Mouse (Mus musculus) kidney, postnatal 4 days (tissue): ENCODE results near the gene Gata2.
A peak's percentile ranks its signal among the peaks of the same experiment; 100 is the strongest.
"Not testable (repeated sequence)": the region's sequence is repeated elsewhere in the genome, so short reads cannot be mapped to it uniquely, and the experiment has no call there.

Source experiments
- DNase-seq, 2 experiments: peaks; one replicate each; pipeline ENCODE4 v3.0.0; 2021; ENCODE audit warnings: mixed read lengths in 2 of 2

Gene Gata2

DNA sequence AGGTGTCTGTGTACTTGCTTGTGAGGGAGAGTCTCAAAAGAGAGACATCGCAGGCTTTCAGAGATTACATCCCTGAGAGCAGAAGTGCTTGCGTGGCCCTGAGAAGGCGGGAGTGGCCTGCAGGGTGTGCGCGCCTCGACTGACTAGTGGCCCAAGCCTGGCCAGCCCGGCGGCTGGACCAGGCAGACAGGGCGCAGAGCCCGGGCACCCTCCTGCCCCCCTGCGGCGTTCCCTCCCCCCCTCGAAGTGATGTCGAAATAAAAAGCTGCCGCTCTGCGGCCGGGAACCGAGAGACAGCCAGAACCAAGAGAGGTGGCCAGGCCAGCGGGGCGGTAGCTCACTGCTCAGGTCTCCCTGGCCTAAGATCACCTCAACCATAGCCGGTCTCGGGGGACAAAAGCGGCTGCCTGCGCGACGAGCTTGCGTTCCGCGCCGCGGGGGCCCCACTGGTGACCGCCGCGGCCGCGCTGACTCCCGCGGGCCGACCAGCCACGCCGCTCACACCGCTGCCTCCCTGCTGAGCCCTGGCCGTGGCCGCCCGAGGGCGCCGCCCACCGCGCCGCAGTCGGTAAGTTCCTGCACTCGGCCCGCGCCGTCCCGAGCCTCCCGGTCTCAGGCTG is at the start of gene Gata2:
Gene Gata2, plus strand, starts transcription at position 459 of the 620 bp plus-strand sequence.
- DNase-seq = peak; percentile 64 to 76

DNA sequence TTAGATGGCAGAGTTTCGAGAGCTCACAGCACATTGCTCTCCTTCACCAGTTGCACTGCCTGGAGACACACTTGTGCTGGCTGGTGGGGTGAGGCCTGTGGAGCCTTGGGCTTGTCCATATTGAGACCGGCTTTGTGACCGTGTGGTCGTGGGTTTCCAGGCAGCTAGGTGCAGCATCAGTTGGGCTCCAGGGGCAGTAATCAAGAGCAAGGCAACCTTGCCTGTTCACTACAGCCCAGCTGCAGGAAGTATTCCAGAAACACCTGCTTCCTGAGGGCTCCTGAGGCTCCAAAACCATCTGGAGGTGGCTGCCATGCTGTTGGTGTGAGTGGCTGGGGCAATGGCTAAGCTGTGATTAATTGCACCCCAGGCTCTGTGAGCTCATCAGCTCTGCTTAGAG is 47.9 kb upstream of the Gata2 start:
- DNase-seq = no peak

DNA sequence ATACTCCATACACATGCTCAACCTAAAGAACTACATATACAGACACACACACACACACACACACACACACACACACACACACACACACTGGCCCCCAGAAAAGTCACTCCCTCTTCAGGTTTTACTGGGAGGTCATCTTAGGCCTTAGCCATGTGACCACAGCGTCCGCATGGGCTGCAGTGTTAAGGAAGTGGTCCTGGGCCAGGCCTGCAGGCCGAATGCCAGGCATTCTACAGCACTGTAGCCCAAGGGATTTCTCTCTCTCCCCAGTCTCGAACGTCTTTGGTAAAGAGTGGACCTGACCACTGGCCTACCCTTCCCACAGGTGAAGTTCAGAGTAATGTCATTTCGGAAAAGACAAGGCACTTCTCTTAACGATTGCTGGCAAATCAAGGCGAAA is 47.1 kb upstream of the Gata2 start:
- DNase-seq = peak in 1 of 2 experiments; percentile 42

DNA sequence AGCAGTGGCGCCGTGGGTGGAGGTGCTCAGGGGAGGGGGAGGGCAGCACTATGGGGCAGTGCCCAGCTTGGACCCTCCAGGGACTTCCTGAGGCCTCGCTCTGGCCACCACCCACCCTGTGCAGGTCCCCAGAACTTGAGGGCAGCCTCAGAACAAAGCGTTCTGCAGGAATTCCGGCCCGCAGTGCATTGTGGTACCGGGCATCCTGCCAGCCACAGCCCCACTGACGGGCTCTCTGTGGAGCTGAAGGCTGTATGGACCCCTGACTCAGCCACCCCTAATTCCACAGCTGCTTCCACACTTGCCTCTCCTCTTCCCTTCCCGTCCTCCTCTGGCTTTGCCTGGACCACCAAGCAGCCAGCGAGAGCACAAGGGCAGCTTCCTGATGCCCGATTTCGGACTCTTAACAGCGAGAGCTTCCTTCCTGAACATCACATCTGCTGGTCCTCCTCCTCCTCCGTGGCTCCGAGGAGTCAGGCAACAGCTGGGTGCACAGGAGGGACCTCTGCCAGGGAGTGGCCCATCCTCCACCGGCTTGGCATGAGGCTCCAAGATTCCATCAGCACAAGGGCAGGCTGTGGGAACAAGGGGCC is 46.2 kb upstream of the Gata2 start:
- peak; percentile 69 to 78 for DNase-seq

DNA sequence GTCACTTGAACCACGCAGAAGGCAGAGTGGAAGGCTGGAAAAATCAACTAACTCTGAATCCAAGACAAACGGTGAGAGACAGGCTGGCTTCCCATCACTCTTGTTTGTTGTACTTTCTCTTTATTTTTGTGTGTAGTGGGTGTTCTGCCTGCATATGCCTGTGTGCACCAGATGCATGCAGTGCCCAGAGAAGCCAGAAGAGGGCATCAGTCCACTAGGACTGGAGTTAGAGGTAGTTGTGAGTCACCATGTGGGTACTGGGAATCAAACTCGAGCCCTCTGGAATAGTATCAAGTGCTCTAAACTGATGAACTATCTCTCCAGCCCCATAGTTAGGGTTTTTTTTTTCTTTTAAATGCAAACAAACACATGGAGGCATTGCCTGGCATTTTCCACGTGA is 42.4 kb upstream of the Gata2 start:
- peak in 1 of 2 experiments; percentile 22 for DNase-seq

DNA sequence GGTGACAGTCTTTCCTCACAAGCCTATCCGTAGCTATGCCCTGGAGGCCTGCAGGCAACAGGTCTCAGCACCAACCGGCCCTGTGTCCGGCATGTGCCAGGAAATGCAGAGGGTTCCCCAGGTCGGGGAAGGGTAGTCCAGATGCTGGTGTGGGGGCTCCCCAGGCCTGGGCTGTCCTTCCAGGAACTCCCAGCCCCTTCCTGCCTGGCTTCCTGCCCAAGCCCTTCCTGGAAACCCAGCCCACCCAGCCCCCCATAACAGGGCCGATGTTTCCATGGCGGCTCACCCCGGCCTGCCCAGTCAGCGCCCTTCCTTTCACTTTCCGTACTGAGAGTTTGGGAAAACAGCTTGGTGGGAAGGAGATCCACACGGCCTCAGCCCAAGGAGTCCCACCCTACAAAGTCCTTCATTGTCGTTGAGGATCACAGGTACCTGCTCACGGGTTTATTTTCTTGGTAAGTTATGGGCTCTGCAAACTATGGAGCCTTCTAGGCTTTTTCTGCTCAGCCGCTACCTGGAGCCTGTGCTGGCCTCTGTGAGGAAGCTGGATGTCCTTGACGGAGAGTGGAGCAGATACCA is 41.5 kb upstream of the Gata2 start:
- DNase-seq = peak; percentile 75 to 81

DNA sequence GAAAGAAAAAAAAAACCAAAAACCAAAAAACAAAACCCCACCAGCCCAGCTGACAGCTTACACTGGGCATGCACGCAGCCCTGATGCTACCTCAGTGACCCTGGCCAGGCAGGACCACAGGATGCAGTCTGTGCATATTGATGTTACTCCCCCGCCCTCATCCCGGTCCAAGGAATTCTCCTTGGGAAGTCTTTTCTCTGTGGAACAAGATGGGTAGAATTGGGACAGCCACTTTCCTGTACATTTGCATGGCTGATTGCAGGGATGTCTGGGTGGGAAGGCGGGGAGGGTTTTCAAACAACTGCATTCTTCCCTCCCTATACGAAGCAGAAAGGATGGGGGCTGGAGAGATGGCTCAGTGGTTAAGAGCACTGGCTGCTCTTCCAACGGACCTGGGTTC is 40.7 kb upstream of the Gata2 start:
- DNase-seq = no peak

DNA sequence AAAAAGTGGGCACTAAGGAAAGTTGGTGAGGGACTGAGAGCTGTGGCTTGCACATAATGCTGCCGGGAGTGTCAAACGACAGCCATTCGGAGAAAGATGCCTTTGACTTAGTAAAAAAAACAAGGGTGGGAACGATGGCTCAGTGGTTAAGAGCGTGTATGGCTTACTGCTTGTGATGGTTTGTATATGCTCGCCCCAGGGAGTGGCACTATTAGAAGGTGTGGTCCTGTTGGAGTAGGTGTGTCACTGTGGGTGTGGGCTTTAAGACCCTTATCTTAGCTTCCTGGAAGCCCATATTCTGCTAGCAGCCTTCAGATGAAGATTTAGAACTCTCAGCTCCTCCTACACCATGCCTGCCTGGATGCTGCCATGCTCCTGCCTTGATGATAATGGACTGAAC is 38.1 kb upstream of the Gata2 start:
- not testable (repeated sequence) for DNase-seq

DNA sequence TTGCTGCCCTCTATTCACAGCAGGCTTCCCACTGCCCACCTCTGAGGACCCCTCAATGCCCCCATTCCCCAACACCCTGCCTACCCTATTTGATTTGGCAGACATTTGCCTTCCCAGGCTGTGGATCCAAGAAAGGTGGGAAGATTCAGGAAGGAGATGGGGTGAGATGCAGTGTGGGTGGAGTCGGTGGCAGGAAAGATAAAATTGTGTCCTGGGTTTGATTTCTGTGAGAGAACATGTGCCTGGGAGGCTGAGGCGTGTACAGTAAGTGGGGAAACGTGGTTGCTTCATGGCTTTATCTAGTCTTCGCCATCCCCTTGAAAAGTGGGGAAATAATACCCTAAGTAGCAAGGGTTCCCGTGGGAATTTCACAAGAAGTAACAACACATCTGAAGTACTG is 34.9 kb upstream of the Gata2 start:
- DNase-seq = no peak

DNA sequence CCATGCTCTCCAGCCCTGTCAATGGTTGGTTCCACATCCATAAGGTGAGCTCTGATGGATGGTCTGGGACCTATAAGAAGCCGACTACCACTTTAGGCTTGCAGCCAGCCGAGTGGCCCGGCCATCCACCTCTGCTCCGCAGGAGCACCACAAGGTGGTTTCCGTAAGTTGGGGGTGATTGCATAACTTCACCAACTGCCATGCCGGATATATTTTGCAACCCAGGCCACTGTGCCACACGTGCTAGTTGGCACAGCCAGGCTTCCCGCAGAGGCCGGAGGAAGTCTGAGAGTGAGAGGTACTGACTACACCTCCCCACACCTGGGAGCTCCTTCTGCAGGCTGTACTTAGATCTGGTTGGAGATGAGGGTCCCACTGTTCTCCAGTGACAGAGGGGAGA is 27.6 kb upstream of the Gata2 start:
- no peak for DNase-seq

DNA sequence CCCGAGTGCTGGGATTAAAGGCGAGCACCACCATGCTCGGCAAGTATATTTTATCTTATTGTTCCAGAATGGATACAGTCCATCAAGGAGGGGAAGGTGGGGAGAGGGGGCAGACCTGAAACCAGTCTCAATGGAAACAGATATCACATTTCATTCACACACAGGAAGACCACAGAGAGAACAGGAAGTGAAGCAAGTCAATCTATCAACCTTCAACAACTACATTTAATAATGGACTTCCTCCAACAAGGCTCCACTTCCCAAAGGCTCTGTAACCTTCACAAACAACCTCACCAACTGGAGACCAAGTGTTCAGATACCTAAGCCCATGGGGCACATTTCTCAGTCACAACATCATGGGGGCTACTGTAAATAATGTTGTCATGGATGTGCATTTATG is 19.5 kb upstream of the Gata2 start:
- no peak for DNase-seq

DNA sequence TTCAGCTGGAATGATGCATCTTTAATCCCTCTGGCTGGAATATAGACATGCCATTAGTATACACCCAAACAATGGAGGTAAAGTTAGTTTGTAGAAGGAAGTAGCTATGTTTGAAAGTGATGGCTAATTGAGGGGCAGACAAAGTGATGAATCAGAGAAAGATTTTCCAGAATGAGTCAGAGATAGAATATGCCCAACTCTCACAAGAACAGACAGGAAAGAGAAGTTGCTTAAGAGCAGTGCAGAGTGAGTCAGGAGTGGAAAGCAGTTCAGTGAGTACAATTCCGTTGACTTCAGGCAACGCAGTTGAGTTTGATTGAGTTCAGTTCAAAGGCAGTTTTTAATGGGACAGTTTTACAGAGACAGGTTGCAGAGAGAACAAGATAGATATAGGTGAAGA is 19.0 kb upstream of the Gata2 start:
- DNase-seq = no peak

DNA sequence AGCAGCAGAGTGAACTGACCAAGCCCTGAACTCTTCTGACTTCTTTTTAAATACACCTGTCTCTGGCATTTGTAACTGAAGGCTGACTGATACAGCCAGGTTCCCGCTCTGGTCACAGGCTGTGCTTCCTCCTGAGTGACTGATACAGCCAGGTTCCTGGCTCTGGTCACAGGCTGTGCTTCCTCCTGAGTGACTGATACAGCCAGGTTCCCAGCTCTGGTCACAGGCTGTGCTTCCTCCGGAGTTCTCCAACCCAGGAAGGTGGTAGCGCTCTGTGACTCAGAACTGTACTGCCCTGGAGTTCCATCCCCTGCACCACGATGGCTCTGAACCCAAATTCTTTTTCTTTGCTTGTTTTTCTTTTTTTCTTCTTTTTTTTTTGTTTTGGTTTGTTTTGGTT is 9.0 kb upstream of the Gata2 start:
- DNase-seq = no peak

DNA sequence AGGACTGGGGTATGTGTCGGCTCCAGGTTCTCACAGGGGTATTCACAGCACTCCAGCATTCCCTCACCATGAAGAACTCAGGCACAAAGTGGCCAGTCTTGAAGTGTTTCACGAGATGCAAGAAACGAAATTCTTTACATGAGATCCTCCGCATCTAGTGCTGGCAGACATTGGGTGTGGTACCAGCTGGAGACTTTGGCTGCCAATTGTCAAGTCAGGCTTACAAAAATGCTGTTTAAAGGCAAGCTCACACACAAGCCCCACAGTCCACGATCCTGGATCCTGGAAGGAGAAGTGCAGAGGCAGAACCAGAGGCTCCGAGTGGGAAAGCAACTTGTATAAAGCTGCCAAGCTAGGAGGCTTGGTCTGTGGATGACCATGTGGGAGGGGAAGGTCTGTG is 5.5 kb upstream of the Gata2 start:
- no peak for DNase-seq

DNA sequence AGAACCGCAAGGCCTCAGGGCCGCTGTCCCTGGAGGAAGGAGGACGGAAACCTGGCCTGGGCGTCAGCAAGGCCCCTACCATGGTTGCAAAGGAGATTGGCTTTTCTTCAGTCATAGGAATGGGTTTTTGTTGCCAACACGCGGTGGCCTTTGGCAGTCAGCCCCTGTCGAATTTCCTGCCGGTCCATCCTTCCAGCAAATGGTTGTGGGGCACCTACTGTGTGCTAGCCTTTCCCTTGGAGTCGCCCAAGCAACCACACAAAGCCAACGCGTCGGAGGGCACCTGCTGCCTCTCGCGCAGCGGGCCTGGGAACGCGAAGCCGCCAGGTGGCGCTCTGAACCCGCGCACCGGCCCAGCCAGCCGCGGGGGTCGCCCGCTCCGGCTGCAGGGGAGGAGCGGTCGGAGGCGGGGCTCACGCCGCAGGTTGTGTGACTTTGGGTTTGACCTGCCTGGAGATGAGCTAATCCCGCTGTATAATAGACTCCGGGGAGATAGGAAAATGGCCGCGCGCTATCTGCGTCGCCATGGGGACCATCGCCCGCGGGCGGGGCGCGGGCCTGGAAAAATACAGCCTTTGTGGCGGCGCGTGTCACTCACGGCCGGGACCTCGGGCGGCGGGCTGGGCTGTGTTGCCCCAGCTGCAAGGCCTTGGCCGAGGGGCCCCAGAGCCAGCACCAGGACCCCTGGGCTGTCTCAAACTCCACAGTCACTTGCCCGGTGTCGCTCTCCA is 4.2 kb upstream of the Gata2 start:
- DNase-seq = peak; percentile 83 to 86

DNA sequence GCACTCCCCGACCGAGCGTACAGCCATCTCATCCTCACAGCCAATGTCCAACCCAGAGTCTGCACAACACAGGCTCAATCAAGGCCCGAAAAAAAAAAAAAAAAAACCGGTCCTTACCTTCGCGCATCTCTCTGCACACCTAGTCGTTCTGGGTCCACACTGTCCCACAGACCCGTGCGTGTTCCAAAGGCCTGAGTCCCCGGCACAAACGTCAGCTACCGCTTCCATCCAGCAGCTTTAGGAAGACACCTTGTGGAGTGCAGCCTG is 3.7 kb upstream of the Gata2 start:
- no peak for DNase-seq

DNA sequence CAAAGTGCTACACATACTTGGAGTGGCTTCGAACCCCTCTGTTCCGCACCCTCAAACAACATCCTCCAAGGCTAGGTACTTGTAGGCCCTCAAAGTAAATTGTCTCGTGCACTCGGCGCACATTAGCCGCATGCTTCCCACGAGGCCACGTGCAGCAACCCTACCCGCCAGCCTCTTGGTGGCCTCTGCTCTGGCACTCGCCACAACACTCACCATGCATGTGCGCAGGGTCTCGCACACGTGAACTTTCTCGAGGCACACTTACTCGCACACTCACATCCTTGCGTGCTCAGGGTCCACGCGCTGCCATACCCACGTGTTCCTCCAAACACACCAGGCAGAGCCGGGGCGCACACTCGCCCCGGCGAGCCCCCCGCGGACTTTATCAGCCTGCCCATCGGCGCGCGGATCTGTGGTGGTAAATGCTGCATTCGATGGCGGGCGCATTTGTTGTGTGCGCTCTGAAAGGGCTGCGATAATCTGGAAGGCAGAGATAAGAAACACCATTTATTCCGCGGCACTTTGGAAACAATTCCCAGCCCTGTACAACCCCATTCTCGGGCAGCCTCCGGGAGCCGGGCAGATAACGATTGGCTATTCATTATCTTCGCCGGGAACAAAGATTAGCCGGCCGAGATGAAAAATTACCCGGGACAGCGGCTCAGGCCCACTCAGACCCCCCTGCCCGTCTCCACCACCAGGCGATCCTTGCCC is 3.2 kb upstream of the Gata2 start:
- peak in 1 of 2 experiments; percentile 35 for DNase-seq

DNA sequence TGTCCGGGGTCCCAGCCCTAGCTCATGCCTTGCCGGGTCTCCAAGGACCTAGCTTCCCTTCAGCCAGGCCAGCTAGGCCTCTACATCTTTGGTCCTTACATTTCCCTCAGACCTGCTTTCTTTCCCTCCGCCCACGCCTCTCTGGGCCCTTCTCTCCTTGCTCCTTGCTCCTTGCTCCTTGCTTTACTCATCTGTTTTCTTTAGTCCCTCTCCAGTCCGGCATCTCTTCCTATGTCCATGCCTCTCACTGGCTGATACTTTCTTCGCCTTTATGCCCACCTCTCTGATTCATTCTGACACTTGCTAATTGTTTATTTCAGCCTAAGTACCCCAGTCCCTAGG is 2.7 kb upstream of the Gata2 start:
- no peak for DNase-seq

DNA sequence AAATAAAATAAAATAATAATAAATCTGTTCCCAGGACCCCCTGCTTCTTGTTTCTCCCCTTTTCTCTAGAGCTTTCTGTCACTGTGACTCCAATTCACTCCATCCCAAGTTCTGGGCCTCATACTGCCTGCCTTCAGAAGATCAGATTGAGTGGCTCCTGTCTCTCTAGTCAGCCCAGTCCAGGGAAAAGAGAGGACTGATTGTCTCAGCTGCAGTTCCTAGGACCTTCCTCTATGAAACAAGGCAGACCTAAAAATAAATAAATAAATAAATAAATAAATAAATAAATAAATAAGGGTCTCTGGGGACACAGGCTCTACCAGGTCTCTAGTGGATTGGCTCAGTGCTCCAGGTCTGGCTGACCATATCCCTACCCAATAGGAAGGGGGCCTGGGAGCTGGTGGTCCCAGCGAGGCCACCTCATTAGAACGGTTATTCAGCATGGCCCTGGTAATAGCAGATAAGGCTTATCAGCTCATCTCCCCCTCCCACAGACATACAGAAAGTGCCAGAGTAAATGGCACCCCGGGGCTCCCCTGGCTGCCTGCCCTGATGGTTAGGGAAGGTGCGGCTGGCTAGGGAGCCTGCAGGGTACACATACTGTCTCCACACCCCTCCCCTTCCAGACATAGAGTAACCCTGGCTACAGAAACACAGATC is 2.1 kb upstream of the Gata2 start:
- DNase-seq = no peak

DNA sequence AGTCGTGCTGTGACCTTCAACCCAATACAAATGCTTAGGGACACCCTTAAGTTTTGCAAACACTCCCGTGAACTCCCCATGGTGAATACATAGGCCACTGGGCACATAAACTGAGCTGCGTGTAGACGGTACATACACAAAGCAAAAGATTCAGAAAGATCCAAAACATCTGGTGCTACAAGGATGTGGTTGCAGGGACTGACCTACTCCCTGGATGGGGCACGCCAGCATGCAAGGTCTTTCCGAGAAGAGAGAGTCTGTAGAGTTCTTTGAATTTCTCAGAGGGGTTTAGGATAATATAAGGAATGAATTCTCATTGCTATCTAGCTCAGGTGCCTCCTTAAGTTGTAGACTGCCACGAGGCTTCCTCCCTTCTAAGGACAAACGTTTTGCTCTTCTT is 935 bp upstream of the Gata2 start:
- DNase-seq = no peak

DNA sequence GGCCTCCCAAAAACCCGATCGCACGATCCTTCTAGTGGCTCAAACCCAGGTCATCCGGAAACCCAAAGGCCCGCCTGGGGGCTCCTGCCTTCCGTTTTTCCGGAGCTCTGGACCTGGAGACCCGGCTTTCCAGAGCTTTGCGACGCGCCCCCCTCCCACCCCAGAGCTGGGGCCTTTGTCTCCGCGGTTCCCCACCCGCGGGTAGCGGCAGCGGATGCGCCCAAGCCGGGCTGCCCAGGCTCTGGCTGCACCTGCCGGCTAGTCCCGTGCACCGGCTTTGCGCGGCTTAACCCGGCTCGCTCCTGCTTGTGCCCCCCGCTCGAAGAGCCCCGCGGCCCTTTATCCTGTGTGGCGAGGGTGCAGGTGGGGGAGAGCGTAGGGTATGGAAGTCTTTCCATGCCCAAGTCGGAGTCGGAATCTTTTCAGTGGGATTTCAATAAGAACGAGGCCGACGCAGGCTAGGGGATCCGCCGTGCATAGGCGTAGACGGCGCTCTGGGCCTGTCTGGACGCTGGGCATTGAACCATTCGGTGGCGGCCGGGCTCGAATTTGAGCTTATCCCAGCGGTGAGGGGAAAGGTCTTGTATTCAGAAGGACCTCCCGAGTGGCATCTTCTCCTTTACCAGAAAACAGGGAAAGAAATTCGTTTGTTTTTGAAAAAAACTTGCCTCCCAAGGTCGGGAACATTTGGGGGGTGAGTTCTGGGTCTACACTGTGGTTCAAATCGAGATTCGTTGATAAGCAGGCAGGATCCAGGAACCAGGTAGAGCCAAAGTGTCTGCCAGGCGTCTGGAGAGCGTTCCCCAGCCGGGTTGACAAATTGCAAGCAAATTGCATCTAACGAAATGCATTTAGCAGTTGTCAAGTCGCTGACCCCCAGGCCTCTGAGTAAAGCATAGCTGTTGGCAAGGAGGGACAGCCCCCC is 624 bp downstream of the Gata2 start:
- DNase-seq = peak; percentile 49 to 61

DNA sequence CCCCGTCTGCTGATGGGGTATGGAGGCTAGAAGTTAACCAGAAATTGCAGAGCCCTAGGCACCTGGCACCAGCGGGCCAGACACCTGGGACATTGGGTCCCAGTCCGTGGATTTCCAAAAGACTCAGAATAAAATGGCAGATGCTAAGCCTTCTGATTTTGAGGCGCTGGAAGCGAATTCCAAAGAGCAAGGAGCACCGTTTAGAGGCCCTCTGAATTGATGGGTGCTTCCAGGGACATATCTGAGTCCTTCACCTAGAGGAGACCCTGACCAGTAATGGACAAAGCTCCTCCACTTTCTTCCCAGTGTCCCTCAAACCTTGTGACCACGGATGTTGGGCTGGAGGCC is 1.3 kb downstream of the Gata2 start:
- DNase-seq = peak in 1 of 2 experiments; percentile 23
